Mouse (Mus musculus): ENCODE measurements at regions not wholly inside any gene's neighbourhood (a gene's known extent, or its start where the extent isn't known, plus 50 kb on each side); places are given as distances from the start of the nearest gene placed in this dataset.
"Not testable (repeated sequence)": the region's sequence is repeated elsewhere in the genome, so short reads cannot be mapped to it uniquely, and the experiment has no call there.

DNA sequence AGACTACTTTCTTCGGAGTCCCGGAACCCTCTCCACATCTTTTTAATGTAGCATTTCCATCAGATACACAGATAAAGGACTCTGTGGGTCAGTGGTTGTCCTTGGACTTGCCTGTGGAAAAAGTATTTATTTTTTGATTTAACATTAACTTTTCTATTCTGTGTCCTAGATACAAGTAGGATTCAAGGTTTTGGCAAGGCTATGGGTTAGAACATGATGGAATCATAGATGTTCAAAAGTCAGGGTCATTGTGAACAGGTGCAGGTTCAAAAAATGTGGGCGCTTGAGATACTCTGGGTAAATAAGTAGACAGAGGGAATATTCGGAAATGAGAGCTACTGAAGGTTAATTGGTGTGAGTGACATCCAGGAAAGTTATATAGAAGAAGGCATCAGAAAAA lies 347.7 kb downstream of the Cypt12 start:
- DNase-seq (ENCODE audit: extremely low spot score): no peak

DNA sequence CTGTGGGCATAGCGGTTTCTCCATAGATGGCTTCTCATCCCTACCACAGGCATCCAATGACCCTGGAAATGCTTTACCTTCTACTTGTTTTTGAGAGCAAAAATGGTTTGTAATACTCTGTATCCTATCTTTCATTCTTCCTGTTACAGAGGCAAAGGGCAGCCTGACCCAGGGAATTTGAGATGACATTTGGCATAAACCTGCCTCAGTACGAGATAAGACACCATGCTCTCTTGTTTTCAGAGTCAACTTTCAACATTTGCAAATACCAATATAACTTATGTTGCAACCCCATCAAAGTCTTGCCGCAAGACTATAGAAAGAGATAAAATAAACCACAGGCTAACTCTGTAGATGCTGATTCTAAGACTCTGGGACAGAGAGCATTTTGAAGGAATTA lies 350.5 kb downstream of the Cypt12 start:
- DNase-seq (ENCODE audit: extremely low spot score): no peak

DNA sequence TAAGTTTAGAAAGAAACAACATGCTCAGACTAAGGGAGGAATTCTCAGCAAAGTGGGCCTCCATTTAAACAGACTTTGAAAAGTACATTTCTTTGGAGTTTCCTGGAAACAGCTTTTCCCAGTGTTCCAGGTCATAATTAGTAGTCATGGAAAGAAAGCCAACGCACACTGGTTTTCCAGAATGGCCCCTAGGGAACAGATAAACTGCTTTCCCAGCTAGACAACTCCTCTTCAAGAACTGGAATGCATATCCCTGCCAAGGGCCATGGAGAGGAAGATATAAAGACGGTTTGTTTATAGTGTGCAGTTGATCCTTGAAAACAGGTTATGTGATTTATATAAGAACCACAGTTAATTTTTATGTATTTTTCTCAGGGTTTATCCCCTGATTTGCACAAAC lies 351.3 kb downstream of the Cypt12 start:
- no peak for DNase-seq (ENCODE audit: extremely low spot score)

DNA sequence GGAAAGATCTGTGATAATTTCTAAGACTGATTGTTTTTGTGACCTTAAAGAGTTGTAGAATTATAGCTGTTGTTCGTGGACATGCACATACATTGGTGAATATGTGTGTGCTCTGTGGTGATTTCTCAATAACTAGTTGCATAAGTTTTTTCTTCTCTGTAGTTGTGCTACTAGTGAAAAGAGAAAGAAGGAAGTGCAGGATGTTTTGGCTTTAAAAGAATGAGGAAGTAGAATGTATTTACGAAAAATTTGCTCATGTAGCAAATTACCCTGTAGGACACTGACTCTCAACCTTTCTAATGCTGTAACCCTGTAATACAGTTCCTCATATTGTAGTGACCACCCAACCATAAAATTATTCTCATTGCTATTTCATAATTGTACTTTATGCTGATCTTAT lies 371.2 kb downstream of the Cypt12 start:
- no peak for DNase-seq (ENCODE audit: extremely low spot score)

DNA sequence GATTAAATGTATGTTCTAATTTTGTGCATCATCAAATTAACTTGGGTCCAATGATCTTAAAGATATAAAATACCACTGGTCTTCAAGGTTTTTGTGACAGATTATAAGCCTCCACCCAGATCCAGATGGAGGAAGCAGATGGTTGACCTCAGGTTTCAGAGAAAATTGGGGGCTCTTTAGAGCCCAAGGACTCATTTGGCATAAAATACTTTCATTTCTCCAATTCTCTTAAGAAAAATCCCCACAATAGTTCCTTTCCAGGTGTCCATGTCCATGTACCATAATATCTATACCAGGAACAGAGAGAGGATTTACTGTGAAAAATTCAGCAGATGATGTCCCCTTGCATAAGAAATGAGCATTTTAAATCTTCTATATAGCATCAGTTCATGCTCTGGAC lies 385.0 kb downstream of the Cypt12 start:
- no peak for DNase-seq (ENCODE audit: extremely low spot score)

DNA sequence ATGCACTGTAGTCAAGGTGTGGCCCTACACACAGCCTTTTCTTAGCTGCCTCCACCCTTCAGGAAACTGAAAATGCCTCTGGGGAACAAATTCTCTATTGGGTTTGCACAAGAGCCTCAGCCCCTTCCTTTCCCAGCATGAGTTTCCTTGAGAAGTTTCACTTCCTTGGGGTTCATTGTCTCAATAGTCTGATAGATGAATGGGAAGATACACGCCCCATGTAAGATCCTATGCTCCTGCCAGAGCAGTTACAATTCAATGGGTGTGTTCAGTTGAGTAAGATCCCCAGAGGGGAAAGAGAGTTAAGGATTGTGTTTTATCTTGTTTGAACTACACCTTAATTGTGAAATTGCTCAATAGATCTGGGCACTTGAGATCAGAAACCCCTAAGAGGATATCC lies 391.0 kb downstream of the Cypt12 start:
- DNase-seq (ENCODE audit: extremely low spot score): no peak

DNA sequence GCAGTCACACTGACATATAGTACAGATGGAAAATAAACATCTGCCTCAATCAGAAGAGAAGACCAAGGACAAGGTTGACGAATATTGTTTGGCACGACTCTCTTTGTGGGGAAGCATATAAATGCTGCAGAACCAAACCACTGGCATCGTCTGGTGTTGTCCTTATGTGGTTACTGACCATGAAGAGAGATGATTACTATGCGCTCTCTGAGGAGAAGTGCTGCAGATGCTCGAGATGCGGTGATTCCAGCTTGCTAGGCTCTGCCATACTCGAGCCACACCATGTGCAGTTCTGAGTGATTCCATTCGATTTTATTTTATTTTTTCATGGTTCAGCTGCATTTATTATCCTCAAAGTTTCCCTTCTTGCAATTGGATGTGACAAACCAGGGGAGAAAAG lies 393.5 kb downstream of the Cypt12 start:
- DNase-seq (ENCODE audit: extremely low spot score): no peak

DNA sequence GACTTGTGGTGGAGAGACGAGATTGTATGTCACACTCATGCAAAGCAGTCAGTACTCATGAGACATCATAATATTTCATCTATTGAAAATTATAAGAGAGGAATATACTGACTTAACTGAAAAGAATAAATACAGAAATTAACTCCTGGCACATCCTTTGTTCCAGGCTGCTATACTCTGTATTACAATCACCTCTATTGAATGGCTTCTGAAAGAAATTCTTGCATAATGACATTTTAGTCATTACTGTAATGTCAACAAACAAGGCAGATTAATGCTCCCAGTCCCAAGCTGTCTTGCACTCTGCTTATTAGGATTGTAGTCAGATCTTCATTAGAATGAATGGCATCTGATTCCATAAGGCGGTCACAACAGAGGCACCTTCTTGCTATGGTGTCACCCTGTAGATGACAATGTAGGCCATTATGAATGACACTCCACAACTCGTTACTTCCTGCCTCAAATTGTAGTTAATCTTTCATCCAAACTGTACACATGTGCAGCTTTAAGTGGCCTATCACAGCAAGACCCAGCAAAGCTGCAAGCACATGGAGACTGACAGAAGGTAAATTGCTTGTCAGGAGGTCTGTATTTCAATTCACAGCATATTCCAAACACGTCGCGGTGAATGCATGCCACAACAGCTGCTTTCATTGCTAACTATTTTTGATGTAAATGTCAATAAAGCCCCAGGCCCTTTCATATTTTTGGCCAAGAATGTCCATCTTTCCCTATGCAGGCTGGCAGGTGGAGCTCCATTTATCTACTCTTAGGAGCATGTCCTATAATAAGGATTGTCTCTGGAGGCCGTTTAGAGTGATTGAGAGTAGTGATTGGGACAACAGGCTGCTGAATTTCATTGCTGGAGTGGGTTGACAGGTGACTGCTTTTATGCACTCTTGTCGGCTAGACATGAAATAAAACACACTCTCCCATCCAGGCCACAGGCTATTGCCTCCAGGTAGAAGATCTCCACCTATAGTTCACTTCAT lies 430.1 kb downstream of the Cypt12 start:
- DNase-seq (ENCODE audit: extremely low spot score): no peak

DNA sequence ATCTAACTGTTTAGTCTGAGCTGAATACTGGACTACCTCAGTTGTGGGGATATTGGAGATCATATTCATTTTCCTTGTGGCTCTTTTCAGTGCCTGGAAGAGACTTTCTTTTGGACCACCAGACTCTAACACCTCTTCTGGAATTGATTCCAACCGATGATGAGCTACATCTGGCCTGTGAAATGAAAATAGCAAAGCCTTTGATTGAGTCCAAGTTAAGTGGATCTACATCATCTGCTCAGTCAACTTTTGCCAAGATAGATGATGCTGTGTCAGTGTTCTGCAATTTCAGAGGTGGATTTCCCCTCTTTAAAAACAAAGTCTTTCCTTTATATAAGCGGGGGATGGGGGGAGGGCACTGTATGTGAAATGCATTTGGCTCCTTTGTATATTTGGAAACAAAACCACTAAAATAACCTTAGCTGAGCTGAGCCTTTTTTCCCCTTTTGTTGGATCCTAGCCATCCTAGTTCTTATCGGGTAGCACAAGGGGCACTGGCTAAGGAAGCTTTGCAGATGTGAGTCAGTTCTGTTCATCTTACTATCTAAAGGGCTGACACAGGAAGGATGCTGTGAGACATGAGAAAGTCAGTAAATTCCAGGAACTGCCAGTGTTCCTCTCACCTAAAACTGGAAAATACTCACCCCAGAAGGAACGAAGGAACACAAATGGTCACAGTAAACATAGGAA lies 473.8 kb downstream of the Cypt12 start:
- DNase-seq (ENCODE audit: extremely low spot score): no peak

DNA sequence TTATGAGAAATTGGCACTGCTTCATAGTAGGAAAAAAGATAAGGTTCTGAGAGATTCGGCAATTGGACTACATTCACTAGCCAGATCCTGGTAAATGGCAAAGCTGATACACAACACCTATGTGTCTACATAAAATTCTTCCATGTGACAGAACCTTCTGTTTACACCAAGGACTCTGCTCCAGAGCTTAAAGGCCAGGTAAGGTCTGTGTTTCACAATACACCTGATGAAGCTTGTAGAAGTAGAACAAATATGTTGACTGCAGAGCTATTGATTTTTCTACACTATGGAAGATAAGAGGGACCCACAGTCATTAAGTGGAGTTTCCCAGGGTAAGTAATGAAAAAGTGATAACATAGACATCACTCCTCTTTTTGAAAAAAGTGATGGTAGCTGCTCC lies 480.7 kb downstream of the Cypt12 start:
- DNase-seq (ENCODE audit: extremely low spot score): no peak

DNA sequence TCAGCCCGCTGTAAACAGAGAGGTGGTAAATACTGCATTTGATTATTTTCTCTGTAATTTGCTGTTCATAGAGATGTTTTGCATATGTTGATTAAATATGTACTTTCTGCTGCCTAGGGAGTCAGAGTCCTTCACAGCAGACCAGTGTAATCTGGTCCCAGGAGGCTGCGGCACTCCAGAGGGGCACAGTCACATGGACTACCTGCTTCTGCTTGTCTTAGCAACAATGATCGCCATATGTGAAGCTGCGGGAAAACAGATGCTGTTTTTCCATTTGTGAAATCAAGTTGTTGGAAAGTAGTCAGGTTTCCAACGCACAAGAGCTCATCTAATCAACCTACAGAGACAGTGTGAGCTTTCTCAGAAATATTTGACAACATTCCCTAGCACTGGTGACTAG lies 490.6 kb downstream of the Cypt12 start:
- DNase-seq (ENCODE audit: extremely low spot score): no peak

DNA sequence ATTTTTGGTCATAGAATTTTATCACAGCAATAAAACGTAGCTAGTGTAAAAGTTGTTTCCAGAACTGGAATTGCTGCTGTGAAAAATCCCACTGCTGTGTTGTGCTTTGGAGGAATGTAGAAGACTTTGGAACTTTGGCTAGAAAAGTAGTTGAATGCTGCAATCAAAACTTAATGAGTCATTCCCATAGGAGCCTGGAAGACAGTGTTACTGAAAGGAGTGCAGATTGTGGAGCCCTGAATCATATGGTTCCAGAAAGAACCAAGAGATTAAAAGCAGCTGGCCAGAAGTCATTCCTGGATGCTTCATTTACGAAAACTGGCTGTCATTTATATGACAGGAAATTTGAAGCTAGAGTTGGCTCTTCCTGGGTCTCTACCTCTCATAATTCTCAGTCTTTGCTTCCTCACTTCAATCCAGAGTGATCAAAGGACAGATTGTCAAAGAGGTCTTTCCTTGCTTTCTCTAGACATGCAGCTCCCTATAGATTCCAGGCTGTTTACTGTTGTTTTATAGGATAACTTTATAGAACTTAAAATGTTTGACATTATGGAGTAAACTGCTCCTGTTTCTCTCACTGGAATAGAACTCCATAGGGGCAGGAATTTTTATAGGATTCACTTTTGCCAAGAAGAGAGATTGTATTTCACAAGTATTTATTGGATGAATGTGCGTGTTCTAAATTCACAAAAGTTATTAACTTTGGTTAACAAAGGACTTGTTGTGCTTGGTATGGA lies 504.2 kb downstream of the Cypt12 start:
- DNase-seq (ENCODE audit: extremely low spot score): no peak

DNA sequence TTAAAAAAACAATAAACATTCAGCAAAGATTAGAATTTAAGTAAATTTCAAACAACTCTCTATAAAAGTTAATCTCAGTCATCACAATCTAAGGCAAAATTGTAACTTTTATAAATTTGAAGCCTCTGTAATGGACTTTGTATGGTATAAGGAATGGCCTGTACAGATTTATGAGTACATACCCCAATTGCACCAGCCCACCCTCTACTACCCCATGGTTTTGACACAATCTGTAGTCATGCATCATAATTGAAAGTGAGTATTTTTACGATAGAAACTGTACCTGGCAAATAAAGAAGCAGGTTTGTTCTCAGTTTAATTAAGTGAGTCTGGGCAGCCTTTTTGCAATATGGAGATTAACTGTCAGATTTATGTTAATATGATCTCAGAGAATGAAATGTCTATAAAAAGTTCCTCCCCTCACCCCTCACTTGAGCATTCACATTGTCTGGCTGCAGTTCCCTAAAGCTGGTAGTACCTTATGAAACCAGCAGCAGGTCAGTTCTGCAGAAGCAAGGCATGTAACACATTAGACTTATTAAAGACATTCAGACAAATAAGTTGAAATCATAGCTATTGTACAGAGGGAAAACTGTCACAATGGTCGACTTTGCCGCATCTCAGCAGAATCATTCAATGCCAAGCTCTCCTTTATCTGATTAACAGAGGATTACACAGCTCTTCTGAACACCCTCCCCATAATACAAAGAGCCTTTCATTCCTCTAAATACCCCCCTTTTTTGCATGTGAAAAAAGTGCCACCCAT lies 505.2 kb downstream of the Cypt12 start:
- DNase-seq (ENCODE audit: extremely low spot score): no peak

DNA sequence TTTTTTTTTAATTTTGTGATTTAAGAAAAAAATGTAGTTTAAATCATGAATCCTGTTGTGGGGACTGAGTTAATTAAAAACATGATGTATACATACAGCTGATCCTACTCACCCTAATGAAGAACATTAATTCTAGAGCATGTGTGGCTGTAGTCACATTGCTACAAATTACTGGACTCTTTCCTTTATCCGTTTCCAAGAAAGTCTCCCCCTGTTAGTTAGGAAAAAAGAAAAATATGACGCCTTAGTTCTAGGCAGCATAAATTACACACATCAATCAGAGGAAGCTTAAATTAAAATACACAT lies 505.7 kb downstream of the Cypt12 start:
- DNase-seq (ENCODE audit: extremely low spot score): no peak

DNA sequence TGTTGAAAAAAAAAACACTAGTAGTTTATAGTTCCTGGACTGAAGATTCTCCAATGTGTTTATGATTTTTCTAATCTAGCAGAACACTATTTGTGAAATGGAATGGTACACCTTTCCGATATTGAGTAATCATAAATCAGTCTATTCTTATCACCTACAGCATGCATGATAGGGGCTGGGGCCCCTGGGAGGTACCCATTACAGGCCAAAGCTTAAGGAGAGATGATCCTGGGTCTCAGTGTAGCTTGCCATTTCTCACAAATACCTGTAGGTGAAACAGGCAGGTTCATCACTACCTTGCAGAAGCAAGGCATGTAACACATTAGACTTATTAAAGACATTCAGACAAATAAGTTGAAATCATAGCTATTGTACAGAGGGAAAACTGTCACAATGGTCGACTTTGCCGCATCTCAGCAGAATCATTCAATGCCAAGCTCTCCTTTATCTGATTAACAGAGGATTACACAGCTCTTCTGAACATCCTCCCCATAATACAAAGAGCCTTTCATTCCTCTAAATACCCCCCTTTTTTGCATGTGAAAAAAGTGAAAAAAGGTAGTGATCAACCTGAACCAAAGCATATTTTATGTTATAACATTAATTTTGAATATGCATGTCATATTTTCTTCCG lies 506.5 kb downstream of the Cypt12 start:
- DNase-seq (ENCODE audit: extremely low spot score): not testable (repeated sequence)

DNA sequence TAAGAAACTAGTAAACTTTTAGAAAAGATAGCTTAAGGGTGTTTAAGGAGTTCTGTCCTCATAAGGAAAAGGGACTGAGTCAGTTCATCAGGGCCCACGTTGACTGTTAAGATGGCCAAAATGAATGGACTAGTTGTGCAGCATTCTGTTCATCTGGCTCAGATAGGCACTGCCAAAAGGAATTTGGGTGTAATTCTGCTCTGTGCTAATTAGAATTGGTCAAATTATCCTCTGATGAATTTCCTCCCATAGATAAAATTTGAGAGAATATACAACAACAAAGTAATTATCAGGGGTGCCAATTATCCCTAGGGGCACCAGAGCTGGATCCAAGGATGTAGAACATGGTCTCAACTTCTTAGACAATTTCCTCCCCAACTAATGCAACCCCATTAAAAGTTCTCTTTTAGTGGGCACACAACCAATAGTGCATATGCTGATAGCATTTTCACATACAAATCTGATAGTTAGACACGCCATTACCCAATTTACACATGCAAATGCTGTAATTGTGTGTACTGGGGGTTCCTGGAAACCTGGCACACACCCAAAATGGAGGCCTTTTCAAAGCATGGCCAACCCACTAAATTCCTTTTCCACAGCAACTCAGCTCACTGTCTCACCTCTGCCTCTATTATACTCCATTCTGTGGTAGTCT lies 508.0 kb downstream of the Cypt12 start:
- no peak for DNase-seq (ENCODE audit: extremely low spot score)

DNA sequence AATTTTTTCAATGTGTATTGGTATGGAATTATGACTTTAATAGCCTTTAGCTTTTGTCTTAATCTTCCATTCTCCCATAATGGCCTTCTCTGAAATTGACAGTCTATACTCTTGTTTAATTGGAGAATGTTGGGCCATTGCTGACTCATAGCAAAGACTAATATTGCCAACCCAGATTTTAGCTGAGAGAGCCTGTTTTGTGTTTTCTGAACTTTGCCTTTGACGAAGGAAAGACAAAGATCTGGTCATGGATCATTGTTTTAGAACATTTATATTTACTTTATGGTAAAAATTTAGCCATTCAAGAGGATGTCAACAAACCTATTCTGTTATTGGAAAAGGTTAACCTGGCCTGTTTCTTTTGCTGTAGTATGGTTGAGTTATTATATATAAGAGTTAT lies 512.1 kb downstream of the Cypt12 start:
- DNase-seq (ENCODE audit: extremely low spot score): no peak

DNA sequence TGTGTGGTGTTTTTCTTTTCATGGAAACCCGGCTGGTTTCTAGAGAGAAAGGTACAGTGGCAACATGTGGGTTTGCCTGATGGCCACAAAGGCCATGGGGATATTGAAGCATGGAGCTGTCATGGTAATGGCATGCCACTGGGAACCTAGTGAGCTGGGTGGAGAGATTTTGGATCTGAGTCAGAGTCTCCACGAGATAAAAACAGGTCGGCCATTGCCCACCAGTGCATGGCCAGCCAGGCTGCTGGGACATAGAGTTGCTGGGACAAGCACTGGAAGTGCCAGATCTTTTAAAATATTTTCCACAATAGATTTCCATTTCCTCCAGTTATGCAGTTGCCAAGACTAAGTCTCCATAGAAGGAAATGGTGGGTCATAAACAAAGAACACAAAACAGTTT lies 523.6 kb downstream of the Cypt12 start:
- no peak for DNase-seq (ENCODE audit: extremely low spot score)

DNA sequence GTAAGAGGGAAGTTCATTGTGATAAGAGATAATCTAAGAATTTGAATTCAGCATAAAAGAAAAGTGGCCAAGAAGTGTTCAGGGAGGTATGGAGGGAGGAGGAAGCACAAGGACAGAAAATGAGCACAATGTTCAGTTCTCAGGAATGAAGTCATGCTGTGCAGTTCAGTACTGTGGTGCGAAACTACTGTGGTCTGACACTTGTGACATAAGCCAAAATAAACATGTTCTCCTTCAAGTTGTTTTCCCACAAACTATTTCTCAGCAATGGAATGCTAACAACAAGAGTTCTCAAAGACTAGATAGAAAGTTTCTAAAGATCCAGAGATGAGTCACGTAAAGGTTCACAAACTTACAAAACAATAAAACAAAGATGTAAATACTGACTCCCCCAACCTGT lies 531.3 kb downstream of the Cypt12 start:
- DNase-seq (ENCODE audit: extremely low spot score): no peak

DNA sequence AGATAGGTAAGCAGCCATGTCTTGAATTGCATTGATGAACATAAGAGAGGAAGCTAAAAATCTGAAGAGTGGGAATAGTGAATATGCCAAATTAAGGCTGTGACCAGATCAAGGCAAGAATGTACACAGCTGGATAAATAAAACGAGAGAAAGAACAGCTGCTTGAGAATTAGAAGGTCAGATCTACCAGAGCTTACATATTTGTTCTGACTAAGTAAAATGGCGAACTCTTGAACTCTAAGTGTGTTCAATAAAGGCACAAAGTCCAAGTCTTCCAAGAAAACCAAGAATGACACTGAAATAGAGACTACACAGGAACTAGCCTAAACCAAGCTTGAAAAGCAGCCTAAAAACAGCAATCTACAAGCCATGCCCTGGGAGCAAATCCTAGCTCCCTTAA lies 533.8 kb downstream of the Cypt12 start:
- DNase-seq (ENCODE audit: extremely low spot score): no peak

DNA sequence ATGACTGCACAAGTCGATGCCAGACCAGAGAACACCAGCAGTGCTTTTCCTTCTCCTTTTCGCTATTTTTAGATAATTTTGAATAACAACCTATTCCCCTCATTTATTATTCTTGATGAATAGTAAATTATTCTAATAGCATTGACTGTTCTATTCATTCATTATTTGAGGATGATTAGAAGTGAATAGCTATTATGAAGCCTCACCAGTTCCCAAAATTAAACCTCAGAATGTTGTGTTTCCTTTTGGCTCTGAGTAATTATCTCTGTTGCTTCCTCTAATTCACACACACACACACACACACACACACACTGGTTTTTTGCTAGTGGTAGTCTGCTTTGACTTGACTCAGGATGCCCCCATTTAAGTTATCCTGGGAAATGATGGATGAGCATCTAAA lies 540.7 kb downstream of the Cypt12 start:
- no peak for DNase-seq (ENCODE audit: extremely low spot score)
